Mouse (Mus musculus) liver, embryonic 14.5 days (tissue): ENCODE measurements at regions not wholly inside any gene's neighbourhood (a gene's known extent, or its start where the extent isn't known, plus 50 kb on each side); places are given as distances from the start of the nearest gene placed in this dataset.

Experiments
- CTCF ChIP-seq: IDR thresholded peaks from 2 replicates; pipeline ENCODE4 v1.5.1; 2016; ENCODE audit warnings: antibody characterized with exemption, low read depth, control low read depth
- EP300 ChIP-seq: IDR thresholded peaks from 2 replicates; pipeline ENCODE4 v1.6.1; 2016; ENCODE audit warnings: antibody characterized with exemption, low read depth

DNA sequence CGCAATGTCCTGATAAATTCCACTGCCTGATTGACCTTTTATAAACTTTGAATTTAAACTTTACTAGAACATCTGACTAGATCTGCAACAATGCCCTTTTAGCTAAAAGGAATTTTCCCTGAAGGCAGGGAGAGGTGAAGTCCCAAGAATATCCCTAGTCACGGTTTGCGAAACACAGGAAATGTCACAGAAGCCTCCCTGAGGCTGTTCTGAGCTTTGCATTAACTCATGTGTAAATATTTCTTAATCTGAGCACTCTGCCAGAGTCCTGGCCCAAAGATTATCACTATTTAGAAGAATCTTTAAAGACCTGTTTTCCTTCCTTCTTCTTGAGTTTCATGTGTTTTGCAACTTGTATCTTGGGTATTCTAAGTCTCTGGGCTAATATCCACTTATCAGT, 263.7 kb upstream of the Slc7a14 start:
- TF ChIP-seq CTCF (no peak), EP300 (no peak)
